Mouse (Mus musculus): ENCODE measurements around the gene Abca7. TPM values are rescaled to one million over a fixed set of nuclear protein-coding genes. Genes with fewer than 3 reads are reported as not detected.
A peak's percentile ranks its signal among the peaks of the same experiment; 100 is the strongest.

Abca7 gene
- polyA plus RNA-seq, 1 experiment from 2014 or later, result 2.6 TPM

- no peaks in the 10 kb centered on the region for H3K4me1 ChIP-seq (replicated peaks; ENCODE audit: control insufficient read depth, insufficient read depth)
- peak overlapping the region; percentile 92 for H3K4me2 ChIP-seq (replicated peaks; ENCODE audit: low read depth)
- DNase-seq (ENCODE audit: low spot score) (no peak), ATAC-seq (ENCODE audit: low FRiP score, low TSS enrichment) (no peak)
- TF ChIP-seq CTCF (IDR thresholded peaks at IDR 0.05; ENCODE audit: low read depth) (no peak), EP300 (optimal IDR thresholded peaks at IDR 0.05) (no peak)
- 12% methylated on average over 10 of the region's 10 CpGs for WGBS
- peaks cover 9% of the 10 kb centered on the region for H3K36me3 ChIP-seq (ENCODE audit: control insufficient read depth, insufficient read depth, low read length)
- H3K27me3 ChIP-seq (ENCODE audit: control insufficient read depth, insufficient read depth, low read length), result no peaks in the 10 kb centered on the region
- no peak overlapping the region; the same call in 1 of the 2 replicates for H3K27ac ChIP-seq (replicated peaks)
- H3K4me3 ChIP-seq (ENCODE audit: low read depth, low read length), result peak overlapping the region; percentile 86
- H3K9me3 ChIP-seq (ENCODE audit: control insufficient read depth, low read length), result no peaks in the 10 kb centered on the region
- H3K9ac ChIP-seq (ENCODE audit: low read length), result peak overlapping the region; percentile 82
These were observed 35.5 kb upstream of the Abca7 start for GRCm38 (mm10) chr10:79960671-79961294.

GRCm38 (mm10) chr10:79964727-79965126 is 31.6 kb upstream of the Abca7 start:
- Histone ChIP-seq H3K9ac (ENCODE audit: low read length) (no peak overlapping the region), H3K4me1 (replicated peaks; ENCODE audit: control insufficient read depth, insufficient read depth) (no peaks in the 10 kb centered on the region), H3K9me3 (ENCODE audit: control insufficient read depth, low read length) (no peaks in the 10 kb centered on the region), H3K36me3 (ENCODE audit: control insufficient read depth, insufficient read depth, low read length) (peaks cover 18% of the 10 kb centered on the region), H3K27ac (replicated peaks) (no peak overlapping the region), H3K4me2 (replicated peaks; ENCODE audit: low read depth) (no peak overlapping the region), H3K27me3 (ENCODE audit: control insufficient read depth, insufficient read depth, low read length) (no peaks in the 10 kb centered on the region), H3K4me3 (ENCODE audit: low read depth, low read length) (no peak overlapping the region)
- ATAC-seq (ENCODE audit: low FRiP score, low TSS enrichment) (no peak), DNase-seq (ENCODE audit: low spot score) (no peak)
- TF ChIP-seq CTCF (IDR thresholded peaks at IDR 0.05; ENCODE audit: low read depth), result no peak
- TF ChIP-seq EP300 (optimal IDR thresholded peaks at IDR 0.05), result no peak
- 92% methylated on average over 7 of the region's 7 CpGs for WGBS

DNA sequence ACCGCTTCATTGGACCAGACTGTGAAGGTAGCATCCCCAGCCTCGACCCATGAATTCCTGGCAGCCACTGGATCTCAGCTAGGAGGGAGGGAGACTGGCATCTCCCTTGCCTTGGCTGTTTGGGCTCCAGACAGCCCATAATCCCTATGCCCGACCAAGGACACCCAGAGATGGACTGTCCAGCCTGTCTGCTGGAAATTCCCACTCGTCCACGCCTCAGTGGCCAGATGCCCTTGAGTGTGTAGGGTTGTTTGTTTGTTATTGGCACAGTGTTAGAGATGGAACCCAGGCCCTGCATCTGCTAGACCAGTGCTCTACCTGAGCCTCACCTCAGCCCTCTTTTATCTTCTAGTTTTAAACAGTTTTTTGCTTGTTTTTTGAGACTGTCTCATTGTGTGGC is 31.0 kb upstream of the Abca7 start:
- 94% methylated on average over 5 of the region's 5 CpGs for WGBS
- H3K4me3 ChIP-seq (ENCODE audit: low read depth, low read length), result no peak overlapping the region
- no peak overlapping the region for H3K4me2 ChIP-seq (replicated peaks; ENCODE audit: low read depth)
- DNase-seq (ENCODE audit: low spot score), result no peak
- TF ChIP-seq CTCF (IDR thresholded peaks at IDR 0.05; ENCODE audit: low read depth) (no peak), EP300 (optimal IDR thresholded peaks at IDR 0.05) (no peak)
- H3K9me3 ChIP-seq (ENCODE audit: control insufficient read depth, low read length), result no peaks in the 10 kb centered on the region
- ATAC-seq (ENCODE audit: low FRiP score, low TSS enrichment), result no peak
- H3K27ac ChIP-seq (replicated peaks), result no peak overlapping the region
- H3K9ac ChIP-seq (ENCODE audit: low read length), result no peak overlapping the region
- no peaks in the 10 kb centered on the region for H3K27me3 ChIP-seq (ENCODE audit: control insufficient read depth, insufficient read depth, low read length)
- H3K36me3 ChIP-seq (ENCODE audit: control insufficient read depth, insufficient read depth, low read length), result peaks cover 18% of the 10 kb centered on the region
- H3K4me1 ChIP-seq (replicated peaks; ENCODE audit: control insufficient read depth, insufficient read depth), result no peaks in the 10 kb centered on the region

- Histone ChIP-seq H3K4me1 (replicated peaks; ENCODE audit: control insufficient read depth, insufficient read depth) (no peaks in the 10 kb centered on the region), H3K27me3 (ENCODE audit: control insufficient read depth, insufficient read depth, low read length) (no peaks in the 10 kb centered on the region), H3K27ac (replicated peaks) (no peak overlapping the region), H3K4me3 (ENCODE audit: low read depth, low read length) (no peak overlapping the region), H3K36me3 (ENCODE audit: control insufficient read depth, insufficient read depth, low read length) (peaks cover 18% of the 10 kb centered on the region), H3K4me2 (replicated peaks; ENCODE audit: low read depth) (no peak overlapping the region), H3K9ac (ENCODE audit: low read length) (no peak overlapping the region), H3K9me3 (ENCODE audit: control insufficient read depth, low read length) (no peaks in the 10 kb centered on the region)
- WGBS, result 90% methylated on average over 5 of the region's 5 CpGs
- TF ChIP-seq CTCF (IDR thresholded peaks at IDR 0.05; ENCODE audit: low read depth), result no peak
- no peak for TF ChIP-seq EP300 (optimal IDR thresholded peaks at IDR 0.05)
- DNase-seq (ENCODE audit: low spot score) (no peak), ATAC-seq (ENCODE audit: low FRiP score, low TSS enrichment) (no peak)
These were observed 29.4 kb upstream of the Abca7 start for GRCm38 (mm10) chr10:79966886-79967400.

- Histone ChIP-seq H3K9ac (ENCODE audit: low read length) (no peak overlapping the region), H3K4me3 (ENCODE audit: low read depth, low read length) (no peak overlapping the region), H3K4me1 (replicated peaks; ENCODE audit: control insufficient read depth, insufficient read depth) (no peaks in the 10 kb centered on the region), H3K36me3 (ENCODE audit: control insufficient read depth, insufficient read depth, low read length) (peaks cover 15% of the 10 kb centered on the region), H3K27me3 (ENCODE audit: control insufficient read depth, insufficient read depth, low read length) (no peaks in the 10 kb centered on the region), H3K27ac (replicated peaks) (no peak overlapping the region), H3K9me3 (ENCODE audit: control insufficient read depth, low read length) (no peaks in the 10 kb centered on the region), H3K4me2 (replicated peaks; ENCODE audit: low read depth) (no peak overlapping the region)
- 65% methylated on average over 1 of the region's 1 CpGs for WGBS
- ATAC-seq (ENCODE audit: low FRiP score, low TSS enrichment), result no peak
- TF ChIP-seq CTCF (IDR thresholded peaks at IDR 0.05; ENCODE audit: low read depth) (no peak), EP300 (optimal IDR thresholded peaks at IDR 0.05) (no peak)
- DNase-seq (ENCODE audit: low spot score), result no peak
These were observed 28.1 kb upstream of the Abca7 start for GRCm38 (mm10) chr10:79968181-79968580.

GRCm38 (mm10) chr10:79969124-79969568 is 27.1 kb upstream of the Abca7 start:
- Histone ChIP-seq H3K9ac (ENCODE audit: low read length) (no peak overlapping the region), H3K9me3 (ENCODE audit: control insufficient read depth, low read length) (no peaks in the 10 kb centered on the region), H3K4me2 (replicated peaks; ENCODE audit: low read depth) (no peak overlapping the region), H3K4me1 (replicated peaks; ENCODE audit: control insufficient read depth, insufficient read depth) (no peaks in the 10 kb centered on the region), H3K27ac (replicated peaks) (no peak overlapping the region), H3K36me3 (ENCODE audit: control insufficient read depth, insufficient read depth, low read length) (peaks cover 15% of the 10 kb centered on the region), H3K4me3 (ENCODE audit: low read depth, low read length) (no peak overlapping the region), H3K27me3 (ENCODE audit: control insufficient read depth, insufficient read depth, low read length) (no peaks in the 10 kb centered on the region)
- WGBS, result 17% methylated on average over 3 of the region's 3 CpGs
- TF ChIP-seq EP300 (optimal IDR thresholded peaks at IDR 0.05) (no peak), CTCF (IDR thresholded peaks at IDR 0.05; ENCODE audit: low read depth) (peak; percentile 32; the same call in 1 of the 2 replicates)
- DNase-seq (ENCODE audit: low spot score) (no peak), ATAC-seq (ENCODE audit: low FRiP score, low TSS enrichment) (no peak)
